Mouse (Mus musculus): Measurements from ENCODE around the gene Banf2. TPM values are rescaled to one million over a fixed set of nuclear protein-coding genes. Genes with fewer than 3 reads are reported as not detected.

Gene Banf2
- polyA plus RNA-seq, 1 experiment from 2014 or later, result not detected

DNA sequence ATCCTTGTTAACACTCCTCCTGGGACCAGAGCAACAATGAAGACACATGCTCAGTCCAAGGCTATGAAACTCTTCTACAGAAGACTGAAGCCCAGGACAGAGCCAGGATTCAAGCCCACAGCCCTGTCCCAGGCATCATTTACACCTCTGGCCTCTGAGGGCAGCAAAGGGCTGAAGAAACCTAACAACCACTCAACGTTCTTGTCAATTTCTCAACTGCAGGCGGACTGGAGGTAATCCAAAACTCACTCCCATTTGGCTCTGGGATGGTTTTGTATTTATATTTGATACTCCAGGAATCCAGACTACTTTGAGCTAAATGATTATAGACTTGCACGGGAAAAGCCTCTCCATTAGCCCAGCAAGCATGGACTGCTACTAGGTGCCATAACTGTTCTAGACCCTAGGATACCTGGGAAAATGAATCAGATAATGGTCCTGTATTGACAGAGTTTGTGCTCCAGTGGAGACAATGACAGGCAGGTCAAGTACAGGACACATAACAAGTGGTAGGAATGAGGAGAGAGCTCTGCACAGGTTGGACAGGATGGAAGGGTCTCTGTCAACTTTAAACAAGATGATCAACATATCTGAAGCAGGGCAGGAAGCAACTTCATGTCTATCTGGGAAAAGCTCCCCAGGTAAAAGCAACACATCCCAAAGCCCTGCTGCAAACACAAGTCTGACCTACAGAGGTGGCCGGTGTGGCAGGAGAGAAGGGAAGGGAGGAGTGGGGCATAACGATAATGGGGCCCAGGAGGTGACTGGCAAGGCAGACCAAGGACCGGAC is 27.5 kb upstream of the Banf2 start:
- Histone ChIP-seq H3K4me3 (replicated peaks; ENCODE audit: low read length) (no peak overlapping the region), H3K27me3 (ENCODE audit: control insufficient read depth, insufficient read depth, low read length) (no peaks in the 10 kb centered on the region), H3K4me1 (replicated peaks; ENCODE audit: control insufficient read depth, insufficient read depth, low read length) (peaks cover 12% of the 10 kb centered on the region), H3K9me3 (ENCODE audit: control insufficient read depth, low read length) (no peaks in the 10 kb centered on the region), H3K36me3 (replicated peaks; ENCODE audit: control insufficient read depth, insufficient read depth) (no peaks in the 10 kb centered on the region; the same call in 1 of the 2 replicates), H3K27ac (no peak overlapping the region), H3K9ac (no peak overlapping the region), H3K4me2 (replicated peaks) (no peak overlapping the region)
- ATAC-seq (ENCODE audit: low FRiP score) (no peak), DNase-seq (ENCODE audit: low spot score) (no peak)
- WGBS, result 80% methylated on average over 6 of the region's 6 CpGs

DNA sequence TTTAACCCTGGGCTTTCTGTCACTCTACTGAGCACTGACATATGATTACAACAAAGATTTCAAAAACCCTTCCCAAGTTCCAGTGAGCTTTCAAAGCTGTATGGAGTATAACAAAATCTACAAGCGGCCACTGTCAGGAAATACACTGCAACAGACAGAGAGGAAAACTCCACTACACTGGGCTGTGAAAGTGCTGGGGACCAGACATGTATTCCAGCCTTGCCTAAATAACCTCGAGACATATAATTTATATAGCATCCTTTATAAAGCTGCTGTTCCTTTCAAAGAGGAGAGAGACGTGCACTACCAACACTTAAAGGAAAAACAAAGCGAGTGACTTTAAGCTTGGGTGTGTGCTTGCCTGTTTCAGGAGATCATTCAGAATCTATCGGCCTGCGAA is 26.2 kb upstream of the Banf2 start:
- ATAC-seq (ENCODE audit: low FRiP score), result no peak
- H3K4me3 ChIP-seq (replicated peaks; ENCODE audit: low read length), result no peak overlapping the region
- H3K9ac ChIP-seq, result no peak overlapping the region
- H3K27ac ChIP-seq, result no peak overlapping the region
- DNase-seq (ENCODE audit: low spot score), result no peak
- no peaks in the 10 kb centered on the region; the same call in 1 of the 2 replicates for H3K36me3 ChIP-seq (replicated peaks; ENCODE audit: control insufficient read depth, insufficient read depth)
- H3K4me2 ChIP-seq (replicated peaks), result no peak overlapping the region
- no peaks in the 10 kb centered on the region for H3K9me3 ChIP-seq (ENCODE audit: control insufficient read depth, low read length)
- H3K4me1 ChIP-seq (replicated peaks; ENCODE audit: control insufficient read depth, insufficient read depth, low read length), result peaks cover 12% of the 10 kb centered on the region
- H3K27me3 ChIP-seq (ENCODE audit: control insufficient read depth, insufficient read depth, low read length), result no peaks in the 10 kb centered on the region
- WGBS, result 87% methylated on average over 6 of the region's 6 CpGs

DNA sequence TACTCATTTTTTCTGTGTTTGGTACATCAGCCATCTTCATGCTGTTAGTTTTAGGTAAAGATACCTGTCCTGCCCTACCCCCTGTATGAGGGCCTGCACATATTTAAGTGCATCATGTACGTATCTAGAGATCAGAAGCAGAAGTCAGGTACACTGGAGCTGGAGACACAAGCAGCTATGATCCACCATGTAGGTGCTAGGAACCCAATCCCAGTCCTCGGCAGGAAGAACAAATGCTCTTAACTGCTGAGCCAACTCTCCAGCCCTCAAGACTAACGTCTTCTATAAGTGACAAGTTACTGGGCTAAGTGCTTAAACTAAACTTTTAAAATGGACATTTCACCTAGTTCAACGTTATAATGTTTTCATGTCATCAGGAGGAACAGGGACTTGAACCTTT is 25.6 kb upstream of the Banf2 start:
- Histone ChIP-seq H3K4me2 (replicated peaks) (no peak overlapping the region), H3K9ac (no peak overlapping the region), H3K9me3 (ENCODE audit: control insufficient read depth, low read length) (no peaks in the 10 kb centered on the region), H3K27me3 (ENCODE audit: control insufficient read depth, insufficient read depth, low read length) (no peaks in the 10 kb centered on the region), H3K4me3 (replicated peaks; ENCODE audit: low read length) (no peak overlapping the region), H3K36me3 (replicated peaks; ENCODE audit: control insufficient read depth, insufficient read depth) (no peaks in the 10 kb centered on the region; the same call in 1 of the 2 replicates), H3K4me1 (replicated peaks; ENCODE audit: control insufficient read depth, insufficient read depth, low read length) (peaks cover 12% of the 10 kb centered on the region), H3K27ac (no peak overlapping the region)
- no peak for ATAC-seq (ENCODE audit: low FRiP score)
- 97% methylated on average over 4 of the region's 4 CpGs for WGBS
- DNase-seq (ENCODE audit: low spot score), result no peak

DNA sequence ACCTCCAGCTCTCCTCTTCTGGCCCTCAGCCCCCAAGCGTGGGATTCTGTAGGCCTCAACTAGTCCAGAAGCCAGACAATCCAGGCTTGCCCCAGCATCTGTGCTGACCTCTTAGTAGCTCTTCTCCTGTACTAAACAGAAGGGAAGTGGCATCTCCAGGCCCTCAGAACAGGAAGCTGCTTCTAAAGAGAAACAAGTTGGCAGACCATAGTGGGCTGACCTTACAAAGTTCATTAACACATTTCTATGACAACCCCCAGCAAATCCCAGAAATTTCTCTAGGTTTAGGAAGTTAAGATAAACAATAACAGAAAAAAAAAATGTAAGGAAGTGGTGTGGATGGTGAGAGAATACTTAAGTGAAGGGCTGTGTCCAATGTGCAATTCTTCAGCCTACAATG is 23.8 kb upstream of the Banf2 start:
- ATAC-seq (ENCODE audit: low FRiP score), result no peak
- Histone ChIP-seq H3K4me3 (replicated peaks; ENCODE audit: low read length) (peak overlapping the region; percentile 88), H3K36me3 (replicated peaks; ENCODE audit: control insufficient read depth, insufficient read depth) (no peaks in the 10 kb centered on the region; the same call in 1 of the 2 replicates), H3K4me1 (replicated peaks; ENCODE audit: control insufficient read depth, insufficient read depth, low read length) (peaks cover 8% of the 10 kb centered on the region), H3K4me2 (replicated peaks) (peak overlapping the region; percentile 57), H3K27ac (no peak overlapping the region), H3K9ac (no peak overlapping the region), H3K27me3 (ENCODE audit: control insufficient read depth, insufficient read depth, low read length) (no peaks in the 10 kb centered on the region), H3K9me3 (ENCODE audit: control insufficient read depth, low read length) (no peaks in the 10 kb centered on the region)
- DNase-seq (ENCODE audit: low spot score), result no peak
- 72% methylated on average over 1 of the region's 1 CpGs for WGBS

DNA sequence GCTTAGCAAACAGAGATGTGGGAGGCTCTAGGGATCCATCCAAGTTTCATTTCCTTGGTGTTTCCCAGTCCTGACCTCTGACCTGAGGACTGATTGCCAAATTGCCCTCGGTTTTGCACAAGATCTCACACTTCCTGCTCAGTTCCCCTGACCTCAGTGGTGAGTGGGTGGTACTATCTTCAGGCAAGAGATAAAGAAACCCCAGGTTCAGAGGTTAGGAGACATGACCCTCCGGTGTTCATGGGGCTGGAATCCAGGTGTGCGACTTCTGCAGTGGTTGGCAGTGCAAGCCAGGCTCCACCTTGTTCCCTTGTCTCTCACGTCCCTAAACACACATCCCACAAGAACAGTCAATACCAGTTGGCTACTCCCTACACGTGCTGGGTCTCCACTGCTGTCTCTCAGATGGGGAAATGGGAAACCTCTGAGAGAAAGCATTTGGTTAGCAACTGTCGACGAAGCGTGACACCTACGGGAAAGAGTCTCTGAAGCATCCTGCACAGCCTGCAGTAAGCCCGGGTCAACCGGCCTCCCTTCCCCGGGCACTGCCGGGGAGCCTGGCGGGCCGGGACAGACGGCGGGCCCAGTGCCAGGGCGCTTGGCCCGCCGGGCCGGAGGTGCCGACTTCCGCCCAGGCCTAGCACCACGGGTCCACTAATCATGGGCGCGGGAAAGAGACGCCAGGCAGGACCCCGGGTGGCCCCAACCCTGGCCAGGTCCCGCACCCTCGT is 23.1 kb upstream of the Banf2 start:
- Histone ChIP-seq H3K9me3 (ENCODE audit: control insufficient read depth, low read length) (no peaks in the 10 kb centered on the region), H3K4me3 (replicated peaks; ENCODE audit: low read length) (peak overlapping the region; percentile 88), H3K27ac (peak overlapping the region; percentile 84), H3K4me1 (replicated peaks; ENCODE audit: control insufficient read depth, insufficient read depth, low read length) (peaks cover 7% of the 10 kb centered on the region), H3K4me2 (replicated peaks) (peak overlapping the region; percentile 57), H3K9ac (peak overlapping the region; percentile 77), H3K27me3 (ENCODE audit: control insufficient read depth, insufficient read depth, low read length) (no peaks in the 10 kb centered on the region), H3K36me3 (replicated peaks; ENCODE audit: control insufficient read depth, insufficient read depth) (no peaks in the 10 kb centered on the region; the same call in 1 of the 2 replicates)
- 4% methylated on average over 29 of the region's 30 CpGs for WGBS
- no peak for DNase-seq (ENCODE audit: low spot score)
- 0 out of 2 replicates have a peak, but pooled peaks have one; percentile 1 for ATAC-seq (ENCODE audit: low FRiP score)

DNA sequence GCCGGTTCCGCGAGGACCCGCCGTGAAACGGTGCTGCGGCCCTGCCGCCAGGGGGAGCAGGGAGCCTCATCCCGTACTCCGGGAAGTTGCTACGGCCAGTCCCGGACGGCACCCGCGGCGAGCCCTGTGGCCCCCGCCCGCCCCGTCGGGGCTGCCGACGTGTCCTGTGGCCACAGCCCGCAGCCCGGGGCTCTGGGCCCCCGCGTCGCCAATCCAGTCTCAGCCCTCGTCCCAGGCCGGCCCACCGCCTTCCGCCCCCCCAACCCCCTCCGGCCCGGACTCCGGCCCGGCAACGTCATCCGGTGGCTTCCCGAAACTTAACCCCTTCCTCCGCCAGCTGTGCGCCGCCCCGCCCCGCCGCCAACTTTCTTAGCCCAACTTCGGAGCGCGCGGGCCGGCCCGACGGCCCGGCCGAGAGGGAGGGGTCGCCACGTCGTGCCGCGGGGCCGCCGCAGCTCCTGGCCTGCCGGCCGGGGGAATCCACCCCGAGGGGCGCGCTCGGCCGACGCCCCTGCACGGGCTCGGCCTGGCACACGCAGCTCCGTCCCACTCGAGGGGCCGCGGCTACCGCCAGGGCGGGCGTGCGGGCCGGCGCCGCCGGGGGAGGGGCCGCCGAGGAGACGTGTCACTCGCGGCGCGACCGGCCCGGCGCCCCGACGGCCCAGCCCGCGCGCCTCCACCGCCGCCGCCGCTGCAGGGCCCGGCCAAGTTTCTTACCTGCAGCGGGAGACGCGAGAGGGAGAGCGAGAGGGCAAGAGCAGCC is 22.4 kb upstream of the Banf2 start:
- peak overlapping the region; percentile 57 for H3K4me2 ChIP-seq (replicated peaks)
- no peaks in the 10 kb centered on the region; the same call in 1 of the 2 replicates for H3K36me3 ChIP-seq (replicated peaks; ENCODE audit: control insufficient read depth, insufficient read depth)
- ATAC-seq (ENCODE audit: low FRiP score) (peak; percentile 0; the same call in 1 of the 2 replicates), DNase-seq (ENCODE audit: low spot score) (peak; percentile 58)
- peaks cover 7% of the 10 kb centered on the region for H3K4me1 ChIP-seq (replicated peaks; ENCODE audit: control insufficient read depth, insufficient read depth, low read length)
- H3K27me3 ChIP-seq (ENCODE audit: control insufficient read depth, insufficient read depth, low read length), result no peaks in the 10 kb centered on the region
- H3K27ac ChIP-seq, result peak overlapping the region; percentile 84
- WGBS, result 4% methylated on average over 77 of the region's 107 CpGs
- H3K9ac ChIP-seq, result peak overlapping the region; percentile 77
- H3K9me3 ChIP-seq (ENCODE audit: control insufficient read depth, low read length), result no peaks in the 10 kb centered on the region
- peak overlapping the region; percentile 88 for H3K4me3 ChIP-seq (replicated peaks; ENCODE audit: low read length)

DNA sequence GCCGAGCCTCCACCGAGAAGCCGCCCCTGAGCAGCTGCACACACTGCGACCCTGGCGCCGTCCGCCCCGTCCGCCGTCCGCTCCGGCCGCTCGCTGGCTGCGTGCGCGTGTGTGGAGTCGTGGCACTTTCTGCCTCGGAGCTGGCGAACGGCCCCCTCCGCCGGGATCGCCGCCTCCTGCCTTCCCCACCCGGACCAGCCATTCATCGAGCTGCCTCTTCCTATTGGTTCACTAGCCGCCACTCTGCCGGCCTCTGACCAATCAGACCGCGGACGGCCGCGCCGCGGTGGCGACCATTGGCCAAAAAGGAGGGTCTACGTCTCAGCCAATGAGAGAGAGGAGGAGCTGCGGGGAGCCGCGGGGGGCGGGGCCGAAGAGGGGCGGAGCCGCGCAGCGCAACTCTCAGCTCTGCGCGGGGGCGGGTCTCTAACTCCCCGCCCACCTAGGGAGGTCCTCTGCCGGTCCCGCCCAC is 21.7 kb upstream of the Banf2 start, which contains the start of gene Rrbp1:
Rrbp1 (minus strand) TSS at position 184 of the 472 bp plus-strand sequence.
- Histone ChIP-seq H3K36me3 (replicated peaks; ENCODE audit: control insufficient read depth, insufficient read depth) (no peaks in the 10 kb centered on the region; the same call in 1 of the 2 replicates), H3K4me2 (replicated peaks) (peak within 1 kb of the TSS; percentile 57), H3K9me3 (ENCODE audit: control insufficient read depth, low read length) (no peaks in the 10 kb centered on the region), H3K27me3 (ENCODE audit: control insufficient read depth, insufficient read depth, low read length) (no peaks in the 10 kb centered on the region), H3K4me1 (replicated peaks; ENCODE audit: control insufficient read depth, insufficient read depth, low read length) (peaks cover 7% of the 10 kb centered on the region), H3K9ac (peak within 1 kb of the TSS; percentile 77), H3K4me3 (replicated peaks; ENCODE audit: low read length) (peak within 1 kb of the TSS; percentile 88), H3K27ac (peak within 1 kb of the TSS; percentile 84)
- peak; percentile 99 for ATAC-seq (ENCODE audit: low FRiP score)
- WGBS, result under 1% methylated on average over 49 of the region's 53 CpGs
- DNase-seq (ENCODE audit: low spot score), result peak; percentile 97

DNA sequence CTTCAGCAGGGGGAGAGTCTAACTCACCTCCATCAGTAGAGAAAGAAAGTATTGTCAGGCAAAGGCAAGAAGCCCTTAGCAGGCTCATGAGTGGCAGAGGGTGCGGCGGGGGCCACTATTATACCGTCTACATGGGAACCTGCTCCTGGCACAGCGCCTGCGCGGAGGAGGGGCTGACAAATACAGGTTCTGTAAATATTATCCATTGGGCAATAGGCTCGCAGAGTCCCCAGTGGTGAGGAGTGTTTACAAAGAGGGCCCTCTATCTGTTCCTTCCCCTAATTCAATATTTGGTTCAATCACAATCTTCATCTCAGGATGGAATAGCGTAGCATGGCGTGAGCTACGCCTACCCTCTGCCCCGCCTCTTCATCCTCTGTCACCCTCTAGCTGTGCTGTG is 18.8 kb upstream of the Banf2 start:
- H3K9me3 ChIP-seq (ENCODE audit: control insufficient read depth, low read length), result no peaks in the 10 kb centered on the region
- no peaks in the 10 kb centered on the region for H3K27me3 ChIP-seq (ENCODE audit: control insufficient read depth, insufficient read depth, low read length)
- no peak for ATAC-seq (ENCODE audit: low FRiP score)
- no peaks in the 10 kb centered on the region for H3K36me3 ChIP-seq (replicated peaks; ENCODE audit: control insufficient read depth, insufficient read depth)
- peaks cover 7% of the 10 kb centered on the region for H3K4me1 ChIP-seq (replicated peaks; ENCODE audit: control insufficient read depth, insufficient read depth, low read length)
- no peak overlapping the region for H3K4me3 ChIP-seq (replicated peaks; ENCODE audit: low read length)
- 75% methylated on average over 11 of the region's 11 CpGs for WGBS
- no peak overlapping the region for H3K27ac ChIP-seq
- no peak overlapping the region for H3K4me2 ChIP-seq (replicated peaks)
- H3K9ac ChIP-seq, result no peak overlapping the region
- DNase-seq (ENCODE audit: low spot score), result no peak

Data from hindbrain, embryonic 14.5 days (tissue).